Mouse (Mus musculus) hindbrain, embryonic 14.5 days (tissue): Measurements from ENCODE around the gene Gm49342. TPM values are rescaled to one million over a fixed set of nuclear protein-coding genes. Genes with fewer than 3 reads are reported as not detected.
A peak's percentile ranks its signal among the peaks of the same experiment; 100 is the strongest.
"Not testable (repeated sequence)": the region's sequence is repeated elsewhere in the genome, so short reads cannot be mapped to it uniquely, and the experiment has no call there.

Experiments used
- ATAC-seq: fragments of 200-750 bp; cut with Nextera tagmentation; 2 replicates; pipeline ENCODE4 v1.8.0; 2017; ENCODE audit warnings: moderate number of reproducible peaks, mild to moderate bottlenecking, moderate TSS enrichment, moderate library complexity; ENCODE audit not compliant: low FRiP score
- DNase-seq: peaks from one replicate; pipeline ENCODE4 v3.0.0-alpha.2; 2015; ENCODE audit warnings: low spot score
- H3K27ac ChIP-seq: fragments of 300-500 bp; sonication (generic); 2 replicates; pipeline ENCODE4 v1.5.1; 2014; ENCODE audit warnings: mild to moderate bottlenecking, moderate library complexity
- H3K27me3 ChIP-seq: fragments of 300-500 bp; sonication (generic); 2 replicates; pipeline ENCODE4 v1.6.1; 2014; ENCODE audit warnings: mild to moderate bottlenecking, low read length, mixed read lengths; ENCODE audit not compliant: control insufficient read depth, insufficient read depth
- H3K36me3 ChIP-seq: fragments of 300-500 bp; sonication (generic); replicated peaks from 2 replicates; pipeline ENCODE4 v1.6.1; 2014; ENCODE audit not compliant: control insufficient read depth, insufficient read depth
- H3K4me1 ChIP-seq: fragments of 300-500 bp; sonication (generic); replicated peaks from 2 replicates; pipeline ENCODE4 v1.6.1; 2014; ENCODE audit warnings: antibody characterized with exemption, low read length, mixed read lengths; ENCODE audit not compliant: control insufficient read depth, insufficient read depth
- H3K4me2 ChIP-seq: fragments of 300-500 bp; sonication (generic); replicated peaks from 2 replicates; pipeline ENCODE4 v1.6.1; 2014; ENCODE audit warnings: mild to moderate bottlenecking, moderate library complexity
- H3K4me3 ChIP-seq: fragments of 300-500 bp; sonication (generic); replicated peaks from 2 replicates; pipeline ENCODE4 v1.5.1; 2014; ENCODE audit warnings: mild to moderate bottlenecking, low read length
- H3K9ac ChIP-seq: fragments of 300-500 bp; sonication (generic); 2 replicates; pipeline ENCODE4 v1.6.1; 2014
- H3K9me3 ChIP-seq: fragments of 300-500 bp; sonication (generic); 2 replicates; pipeline ENCODE4 v1.6.1; 2016; ENCODE audit warnings: low read length; ENCODE audit not compliant: control insufficient read depth
- WGBS: fragments of 180-500 bp; shearing (Covaris S2); extraction: QIAGEN DNeasy Blood & Tissue Kit; methylation state at CpG from one replicate; pipeline ENCODE4 v1.1.7; 2014; 5-methylcytosine and 5-hydroxymethylcytosine counted together
- polyA plus RNA-seq: library from polyadenylated mRNA; unstranded; fragments of >200 nt; fragmentation: Nextera tagmentation; extraction: Ambion mirVana; gene quantifications from 2 replicates; pipeline ENCODE4 v1.2.1, GENCODE M21; 2014

Gm49342 gene
- polyA plus RNA-seq, 1 experiment from 2014 or later = not detected

DNA sequence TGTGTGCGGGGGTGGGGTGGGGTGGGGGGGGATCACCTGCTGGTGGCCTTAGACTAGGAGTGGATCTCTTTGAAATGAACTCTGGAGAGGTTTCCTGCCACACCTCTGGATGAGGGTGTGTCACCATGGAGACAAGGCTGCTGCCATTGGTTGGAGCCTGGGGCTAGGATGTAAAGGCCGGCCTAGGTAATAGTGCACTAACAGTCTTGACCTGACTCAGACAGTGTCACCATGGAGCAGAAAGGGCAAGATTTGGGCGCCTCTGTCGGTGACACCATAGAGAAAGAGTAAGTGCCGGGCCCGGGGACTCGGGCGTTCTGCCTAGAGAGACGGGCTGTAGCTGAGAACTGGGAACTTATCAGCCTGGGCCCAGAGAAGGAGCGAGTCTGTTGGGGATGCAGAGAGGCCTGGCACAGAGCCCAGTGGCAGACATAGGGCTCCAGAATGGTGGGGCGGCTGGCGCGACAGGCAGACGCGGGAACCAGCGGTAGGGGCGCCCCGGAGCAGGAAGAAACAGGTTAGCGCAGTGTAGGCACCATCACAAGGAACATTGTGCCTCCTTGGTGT is 11.7 kb downstream of the Gm49342 start, which contains the start of gene Pnp2:
TSS of gene Pnp2 (plus strand) at position 51 of the 567 bp plus-strand sequence.
- H3K4me2 ChIP-seq = peak within 1 kb of the TSS; percentile 35
- not testable (repeated sequence) for DNase-seq, H3K4me1 ChIP-seq, H3K9me3 ChIP-seq, H3K36me3 ChIP-seq, H3K27me3 ChIP-seq, H3K9ac ChIP-seq, H3K27ac ChIP-seq, H3K4me3 ChIP-seq
- ATAC-seq = peak; percentile 91
- 5% methylated on average over 19 of the region's 19 CpGs for WGBS

GRCm38 (mm10) chr14:50956724-50957123 is 12.4 kb downstream of the Gm49342 start:
- H3K4me2 ChIP-seq = peak overlapping the region; percentile 35
- not testable (repeated sequence) for ATAC-seq
- WGBS = 87% methylated on average over 6 of the region's 6 CpGs

DNA sequence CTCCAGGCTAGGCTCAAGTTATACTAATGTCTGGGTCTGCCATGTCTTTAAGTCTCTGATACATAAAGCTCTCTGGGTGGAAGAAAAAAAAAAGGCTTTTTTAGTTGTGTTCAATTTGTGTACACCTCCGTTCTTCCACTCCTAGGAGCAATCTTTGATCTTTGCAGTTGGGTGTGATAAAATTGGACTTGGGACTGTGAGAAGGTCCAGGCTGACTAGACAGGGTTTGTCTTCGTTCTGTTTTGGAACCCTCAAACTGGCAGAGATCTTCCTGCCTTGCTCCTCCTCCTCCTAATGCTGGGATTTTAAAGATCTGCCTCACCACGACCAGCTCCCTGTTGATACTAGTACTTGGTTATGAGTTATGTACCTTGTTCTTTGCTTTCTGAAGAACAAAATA is 12.8 kb downstream of the Gm49342 start:
- not testable (repeated sequence) for H3K27ac ChIP-seq, H3K4me1 ChIP-seq, DNase-seq, H3K36me3 ChIP-seq, H3K27me3 ChIP-seq, ATAC-seq, H3K4me2 ChIP-seq, H3K4me3 ChIP-seq, H3K9ac ChIP-seq, H3K9me3 ChIP-seq
- WGBS = 90% methylated on average over 3 of the region's 3 CpGs

More at GRCm38 (mm10) chr14:50956724-50957123, 12.4 kb downstream of the Gm49342 start:
- not testable (repeated sequence) for H3K36me3 ChIP-seq, DNase-seq, H3K4me3 ChIP-seq, H3K9me3 ChIP-seq, H3K9ac ChIP-seq, H3K27me3 ChIP-seq, H3K27ac ChIP-seq, H3K4me1 ChIP-seq

- H3K4me3 ChIP-seq, H3K4me2 ChIP-seq, H3K27me3 ChIP-seq, H3K9me3 ChIP-seq, H3K4me1 ChIP-seq, H3K36me3 ChIP-seq, H3K27ac ChIP-seq, H3K9ac ChIP-seq, ATAC-seq, DNase-seq: not testable (repeated sequence)
- 88% methylated on average over 5 of the region's 5 CpGs for WGBS
Observed at GRCm38 (mm10) chr14:50958289-50958995, 14.1 kb downstream of the Gm49342 start.

DNA sequence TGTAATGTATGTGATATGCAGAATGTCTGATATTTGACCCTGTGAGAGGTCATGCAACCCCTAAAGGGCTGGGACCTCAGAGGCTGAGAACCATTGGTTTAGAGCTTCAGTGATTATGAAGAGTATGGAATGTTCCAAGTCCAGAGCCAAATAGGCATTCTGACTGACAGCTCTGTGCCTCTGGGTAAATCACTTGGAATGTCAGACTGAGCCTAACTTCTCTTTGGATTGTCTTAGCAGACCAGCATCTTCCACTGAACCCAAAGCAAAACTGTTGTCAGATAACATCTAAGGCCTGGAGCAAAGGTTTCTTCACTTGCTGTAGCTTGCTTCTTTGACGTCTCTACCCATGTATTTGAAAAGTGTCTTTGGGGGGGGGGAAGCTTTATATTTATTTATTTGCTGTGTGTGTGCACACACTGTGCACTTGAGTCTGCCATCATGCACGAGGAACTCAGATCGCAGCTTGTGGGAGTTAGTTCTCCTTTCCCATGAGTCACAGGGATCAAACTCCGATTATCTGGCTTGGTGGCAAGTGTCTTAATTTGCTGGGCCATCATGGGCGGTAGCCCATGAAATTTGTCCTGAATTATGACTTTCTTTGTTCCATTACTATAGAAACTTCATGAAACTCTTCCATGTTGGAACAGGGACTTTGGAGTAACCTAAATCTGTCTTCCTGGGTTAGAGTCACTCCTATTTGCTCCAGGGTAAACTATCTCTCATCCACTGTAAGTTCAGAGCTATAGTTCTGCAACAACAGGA is 24.1 kb downstream of the Gm49342 start:
- H3K9ac ChIP-seq = no peak overlapping the region
- no peaks in the 10 kb centered on the region for H3K27me3 ChIP-seq
- 78% methylated on average over 5 of the region's 5 CpGs for WGBS
- H3K4me3 ChIP-seq = no peak overlapping the region
- ATAC-seq (no peak), DNase-seq (no peak)
- H3K36me3 ChIP-seq = no peaks in the 10 kb centered on the region
- no peaks in the 10 kb centered on the region for H3K9me3 ChIP-seq
- no peak overlapping the region for H3K4me2 ChIP-seq
- 0 out of 2 replicates have a peak, but pooled peaks cover 5% of the 10 kb centered on the region for H3K4me1 ChIP-seq
- no peak overlapping the region for H3K27ac ChIP-seq

GRCm38 (mm10) chr14:50969041-50969440 is 24.7 kb downstream of the Gm49342 start:
- Histone ChIP-seq H3K9me3 (no peaks in the 10 kb centered on the region), H3K27ac (0 out of 2 replicates have a peak overlapping the region, but pooled peaks have one; percentile 7), H3K4me1 (0 out of 2 replicates have a peak, but pooled peaks cover 5% of the 10 kb centered on the region), H3K9ac (no peak overlapping the region), H3K36me3 (no peaks in the 10 kb centered on the region), H3K27me3 (no peaks in the 10 kb centered on the region), H3K4me3 (no peak overlapping the region), H3K4me2 (peak overlapping the region; percentile 24; the same call in 1 of the 2 replicates)
- WGBS = 4% methylated on average over 1 of the region's 1 CpGs
- ATAC-seq = no peak
- DNase-seq = no peak

DNA sequence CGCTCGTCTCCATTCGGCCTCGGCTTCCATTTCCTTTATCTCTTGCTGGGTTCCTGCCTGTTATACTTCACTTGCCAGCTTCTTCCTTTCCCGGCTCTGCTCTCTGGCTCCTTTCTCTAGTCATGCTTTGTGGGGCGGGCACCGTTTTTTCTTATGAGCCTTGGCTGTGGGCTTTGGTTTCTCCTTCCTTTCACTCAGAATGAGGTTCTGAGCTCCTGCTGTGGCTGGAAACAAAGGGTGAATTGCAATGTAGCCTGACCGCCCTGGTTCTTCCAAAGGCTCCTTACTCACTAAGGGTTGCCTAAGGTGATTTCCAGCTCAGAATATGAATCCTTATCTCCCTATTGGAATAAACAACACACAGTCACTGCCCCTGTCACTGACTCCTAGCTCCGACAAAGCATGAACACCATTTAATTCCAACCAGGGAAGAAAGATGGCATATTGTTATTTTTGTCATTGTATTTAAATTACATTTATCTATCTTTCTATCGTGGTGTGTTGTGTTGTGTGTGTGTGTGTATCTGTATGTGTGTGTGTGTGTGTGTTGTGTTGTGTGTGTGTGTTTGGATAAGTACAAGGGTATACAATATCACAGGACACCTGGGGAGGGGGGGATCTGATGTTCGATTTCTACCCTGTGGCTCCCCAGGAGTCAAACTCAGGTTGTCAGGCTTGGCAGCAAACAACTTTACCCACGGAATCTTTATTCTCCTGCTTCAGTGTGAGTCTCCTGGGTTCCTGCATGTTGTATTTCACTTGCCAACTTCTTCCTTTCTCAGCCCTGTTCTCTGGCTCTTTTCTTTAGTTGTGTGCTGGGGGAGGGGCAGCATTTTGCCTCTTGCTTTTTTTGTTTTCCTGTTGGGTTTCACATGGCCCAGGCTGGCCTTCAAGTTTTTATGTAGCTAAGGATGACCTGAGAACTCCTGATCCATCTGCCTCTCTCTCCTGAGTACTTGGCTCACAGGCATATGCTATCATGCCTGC is 25.5 kb downstream of the Gm49342 start:
- ATAC-seq (peak; percentile 57; the same call in 1 of the 2 replicates), DNase-seq (peak; percentile 46)
- Histone ChIP-seq H3K36me3 (no peaks in the 10 kb centered on the region), H3K4me1 (0 out of 2 replicates have a peak, but pooled peaks cover 5% of the 10 kb centered on the region), H3K4me3 (no peak overlapping the region), H3K9me3 (no peaks in the 10 kb centered on the region), H3K27me3 (no peaks in the 10 kb centered on the region), H3K4me2 (peak overlapping the region; percentile 24; the same call in 1 of the 2 replicates), H3K27ac (peak overlapping the region; percentile 7; the same call in 1 of the 2 replicates), H3K9ac (no peak overlapping the region)
- 7% methylated on average over 12 of the region's 12 CpGs for WGBS

DNA sequence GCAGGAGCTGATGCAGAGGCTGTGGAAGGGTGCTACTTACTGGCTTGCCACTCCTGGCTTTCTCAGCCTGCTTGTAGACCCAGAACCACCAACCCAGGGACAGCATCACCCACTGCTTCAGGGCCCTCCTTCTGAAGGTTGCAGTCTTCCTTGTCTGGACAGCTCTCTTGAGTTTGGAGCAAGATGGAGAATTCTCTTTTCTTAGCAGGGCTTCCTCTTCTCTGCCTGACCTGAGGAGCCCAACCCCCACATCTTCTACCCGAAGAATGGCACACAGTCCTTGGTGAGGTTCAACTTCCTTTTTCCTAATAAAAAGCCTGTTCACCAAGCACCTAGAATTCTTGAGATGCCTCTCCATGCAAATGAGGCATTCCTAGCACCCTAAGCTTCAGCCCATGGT is 26.5 kb downstream of the Gm49342 start:
- WGBS = 84% methylated on average over 1 of the region's 1 CpGs
- no peak for DNase-seq

More for the DNA sequence above, 26.5 kb downstream of the Gm49342 start:
- Histone ChIP-seq H3K27me3 (no peaks in the 10 kb centered on the region), H3K27ac (no peak overlapping the region), H3K9me3 (no peaks in the 10 kb centered on the region), H3K4me2 (no peak overlapping the region), H3K4me3 (no peak overlapping the region), H3K9ac (no peak overlapping the region), H3K36me3 (no peaks in the 10 kb centered on the region), H3K4me1 (0 out of 2 replicates have a peak, but pooled peaks cover 5% of the 10 kb centered on the region)
- no peak for ATAC-seq
